Mouse (Mus musculus) heart, embryonic 14.5 days (tissue): Measurements from ENCODE around the gene Spats1. TPM values are rescaled to one million over a fixed set of nuclear protein-coding genes. Genes with fewer than 3 reads are reported as not detected.
A peak's percentile ranks its signal among the peaks of the same experiment; 100 is the strongest.

Experiments used
- ATAC-seq: fragments of 200-750 bp; cut with Nextera tagmentation; 2 replicates; pipeline ENCODE4 v1.8.0; 2017; ENCODE audit warnings: low read depth, moderate TSS enrichment; ENCODE audit not compliant: insufficient number of reproducible peaks, insufficient read depth, low FRiP score
- H3K27ac ChIP-seq, 2 experiments: fragments of 200-500 bp in 1 of 2; fragments of 300-500 bp in 1 of 2; sonication (generic) in 1 of 2; replicated peaks in 1 of 2; 2 replicates each; pipeline ENCODE4 v1.5.1; 2012 to 2014; ENCODE audit warnings: low read depth in 2 of 2, low read length in 2 of 2, control low read depth in 1 of 2, mild to moderate bottlenecking in 1 of 2, mixed read lengths in 1 of 2; ENCODE audit not compliant: control insufficient read depth in 1 of 2, insufficient read depth in 1 of 2
- H3K27me3 ChIP-seq: fragments of 300-500 bp; sonication (generic); 2 replicates; pipeline ENCODE4 v1.6.1; 2014; ENCODE audit warnings: mild to moderate bottlenecking, low read length, control low read depth; ENCODE audit not compliant: control insufficient read depth, insufficient read depth
- H3K36me3 ChIP-seq: fragments of 300-500 bp; sonication (generic); 2 replicates; pipeline ENCODE4 v1.6.1; 2014; ENCODE audit warnings: mild to moderate bottlenecking, control low read depth, low read length, mixed read lengths; ENCODE audit not compliant: control insufficient read depth, insufficient read depth
- H3K4me1 ChIP-seq, 2 experiments: fragments of 200-500 bp in 1 of 2; fragments of 300-500 bp in 1 of 2; sonication (generic) in 1 of 2; 2 replicates each; pipeline ENCODE4 v1.6.1; 2012 to 2014; ENCODE audit warnings: low read length in 2 of 2, control low read depth in 1 of 2, mixed read lengths in 1 of 2; ENCODE audit not compliant: control insufficient read depth in 2 of 2, insufficient read depth in 2 of 2
- H3K4me2 ChIP-seq: fragments of 300-500 bp; sonication (generic); 2 replicates; pipeline ENCODE4 v1.6.1; 2014; ENCODE audit warnings: mild to moderate bottlenecking, low read length
- H3K4me3 ChIP-seq, 2 experiments: fragments of 200-500 bp in 1 of 2; fragments of 300-500 bp in 1 of 2; sonication (generic) in 1 of 2; 2 replicates each; pipeline ENCODE4 v1.5.1; 2012 to 2014; ENCODE audit warnings: low read length in 2 of 2, mild to moderate bottlenecking in 2 of 2, control low read depth in 1 of 2, low read depth in 1 of 2, moderate library complexity in 1 of 2; ENCODE audit not compliant: control insufficient read depth in 1 of 2, insufficient read depth in 1 of 2
- H3K9ac ChIP-seq: fragments of 300-500 bp; sonication (generic); 2 replicates; pipeline ENCODE4 v1.6.1; 2014; ENCODE audit warnings: mild to moderate bottlenecking, low read length
- H3K9me3 ChIP-seq: fragments of 300-500 bp; sonication (generic); 2 replicates; pipeline ENCODE4 v1.6.1; 2016; ENCODE audit warnings: low read length, control low read depth; ENCODE audit not compliant: control insufficient read depth
- WGBS: fragments of 180-500 bp; shearing (Covaris S2); extraction: QIAGEN DNeasy Blood & Tissue Kit; methylation state at CpG from one replicate; pipeline ENCODE4 v1.1.7; 2014; 5-methylcytosine and 5-hydroxymethylcytosine counted together
- polyA plus RNA-seq: library from polyadenylated mRNA; unstranded; fragments of >200 nt; fragmentation: Nextera tagmentation; extraction: Ambion mirVana; gene quantifications from 2 replicates; pipeline ENCODE4 v1.2.1, GENCODE M21; 2014

Spats1 gene
- 1.8 TPM in 2 replicates for polyA plus RNA-seq

DNA sequence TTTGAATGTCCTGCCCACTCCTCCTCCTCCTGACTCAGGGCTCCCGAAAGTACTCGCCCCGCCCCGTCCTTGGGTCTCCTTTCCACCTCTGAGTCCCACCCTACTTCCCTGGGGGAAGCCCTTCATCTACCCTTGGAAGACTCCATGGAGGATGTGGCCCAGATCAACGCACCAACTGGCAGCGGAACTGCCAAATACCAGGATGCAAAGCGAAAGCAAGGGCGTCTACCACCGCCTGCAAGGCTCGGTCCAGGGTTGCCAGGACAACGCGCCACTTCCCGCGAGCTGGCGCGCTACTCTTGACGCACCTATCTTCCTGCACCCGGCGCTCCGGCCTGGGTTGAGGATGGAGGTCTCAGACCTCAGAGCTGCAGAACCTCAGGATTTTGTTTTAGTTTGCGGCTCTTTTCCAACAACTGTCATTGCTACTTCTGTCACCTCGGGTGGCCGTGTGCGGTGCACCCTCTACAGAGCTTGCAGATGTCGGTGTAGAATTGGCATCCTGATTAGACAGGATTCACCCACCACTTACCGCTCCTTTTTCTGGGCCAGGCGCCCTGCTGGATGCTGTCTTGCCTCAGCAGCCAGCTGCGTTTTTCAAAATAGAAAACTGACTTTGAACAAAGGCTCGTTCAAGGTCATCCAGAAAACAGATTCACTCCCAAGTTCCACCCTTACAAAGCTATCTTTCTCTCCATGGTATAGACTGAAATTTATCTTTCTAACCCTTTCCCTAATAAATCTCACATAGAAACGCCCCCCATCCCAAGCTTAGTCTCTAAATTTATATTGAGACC is at the start of gene Spats1:
Spats1 (minus strand) TSS at position 747 of the 797 bp plus-strand sequence.
- H3K4me2 ChIP-seq, result peak within 1 kb of the TSS; percentile 81
- peak within 1 kb of the TSS; percentile 43 to 55 for H3K4me3 ChIP-seq
- no peaks in the 10 kb centered on the region for H3K9me3 ChIP-seq
- H3K9ac ChIP-seq, result peak within 1 kb of the TSS; percentile 38; the same call in 1 of the 2 replicates
- peaks cover 7% of the 10 kb centered on the region; the same call in 1 of the 2 replicates for H3K27me3 ChIP-seq
- peaks cover 8 to 10% of the 10 kb centered on the region in 2 experiments; a peak in 3 of 4 replicates for H3K4me1 ChIP-seq
- ATAC-seq, result peak; percentile 41; the same call in 1 of the 2 replicates
- no peak within 1 kb of the TSS for H3K27ac ChIP-seq
- no peaks in the 10 kb centered on the region for H3K36me3 ChIP-seq
- 4% methylated on average over 30 of the region's 30 CpGs for WGBS

DNA sequence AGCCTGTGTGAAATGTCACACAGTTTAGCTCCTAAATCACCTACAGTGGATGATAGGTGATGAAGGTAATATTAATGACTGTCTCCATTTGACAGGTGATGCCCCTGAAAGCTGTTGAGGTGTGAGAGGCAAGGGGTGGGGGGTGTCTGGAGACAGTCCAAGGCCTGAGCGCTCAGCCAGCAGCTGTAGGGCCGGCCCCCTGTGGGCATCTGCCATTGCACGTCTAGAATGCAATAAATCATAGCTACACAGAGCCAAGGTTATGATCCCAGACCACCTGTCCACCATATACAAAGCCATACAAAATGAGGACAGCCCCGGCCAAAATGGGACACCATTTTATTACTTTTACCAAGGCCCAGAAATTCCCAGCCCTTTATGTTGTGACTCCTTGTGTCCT is 49.7 kb upstream of the Spats1 start:
- H3K27ac ChIP-seq, result no peak overlapping the region
- H3K9ac ChIP-seq, result no peak overlapping the region
- no peak for ATAC-seq
- H3K9me3 ChIP-seq, result no peaks in the 10 kb centered on the region
- no peak overlapping the region for H3K4me3 ChIP-seq
- peaks cover 18 to 31% of the 10 kb centered on the region in 2 experiments for H3K4me1 ChIP-seq
- peaks cover 6% of the 10 kb centered on the region; the same call in 1 of the 2 replicates for H3K36me3 ChIP-seq
- no peak overlapping the region for H3K4me2 ChIP-seq
- 77% methylated on average over 4 of the region's 4 CpGs for WGBS
- H3K27me3 ChIP-seq, result peaks cover 26% of the 10 kb centered on the region

DNA sequence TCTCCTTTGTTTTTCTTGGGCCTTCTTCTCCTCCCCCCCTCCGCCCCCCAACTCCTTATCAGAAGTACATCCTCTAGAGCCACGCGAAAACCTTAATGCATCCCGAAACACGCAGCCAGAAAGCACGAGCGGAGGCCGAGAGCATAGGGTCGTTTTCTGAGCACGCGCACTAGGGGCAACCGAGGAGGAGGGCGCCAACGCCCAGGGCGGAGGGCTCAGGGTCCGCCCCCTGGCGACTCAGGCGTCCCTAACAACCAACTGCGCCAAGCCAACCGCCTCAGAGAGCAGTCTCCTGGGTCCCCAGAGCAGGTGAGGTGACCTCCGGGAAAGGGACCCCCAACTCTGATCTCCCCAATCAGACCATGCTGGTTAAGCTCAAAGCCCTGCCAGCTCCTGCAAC is 48.0 kb upstream of the Spats1 start, which contains the start of gene Tcte1:
Tcte1 (plus strand) TSS at position 172 of the 400 bp plus-strand sequence.
- H3K4me3 ChIP-seq, result peak within 1 kb of the TSS; percentile 45 to 48
- peak within 1 kb of the TSS; percentile 86 for H3K4me2 ChIP-seq
- no peak within 1 kb of the TSS for H3K27ac ChIP-seq
- peaks cover 21% of the 10 kb centered on the region for H3K36me3 ChIP-seq
- H3K9ac ChIP-seq, result peak within 1 kb of the TSS; percentile 71
- peaks cover 18% of the 10 kb centered on the region for H3K27me3 ChIP-seq
- WGBS, result under 1% methylated on average over 21 of the region's 21 CpGs
- H3K4me1 ChIP-seq, result peaks cover 18 to 31% of the 10 kb centered on the region in 2 experiments
- no peak for ATAC-seq
- H3K9me3 ChIP-seq, result no peaks in the 10 kb centered on the region

GRCm38 (mm10) chr17:45520136-45520535 is 44.9 kb upstream of the Spats1 start:
- Histone ChIP-seq H3K27ac (no peak overlapping the region), H3K4me3 (no peak overlapping the region), H3K36me3 (peaks cover 43% of the 10 kb centered on the region), H3K27me3 (peaks cover 12% of the 10 kb centered on the region), H3K9ac (no peak overlapping the region), H3K9me3 (no peaks in the 10 kb centered on the region), H3K4me2 (no peak overlapping the region), H3K4me1 (peaks cover 20 to 27% of the 10 kb centered on the region in 2 experiments)
- ATAC-seq, result no peak
- 69% methylated on average over 11 of the region's 11 CpGs for WGBS

GRCm38 (mm10) chr17:45518766-45519475 is 43.7 kb upstream of the Spats1 start:
- H3K4me1 ChIP-seq, result peaks cover 20 to 27% of the 10 kb centered on the region in 2 experiments
- H3K27ac ChIP-seq, result no peak overlapping the region
- no peaks in the 10 kb centered on the region for H3K9me3 ChIP-seq
- H3K36me3 ChIP-seq, result peaks cover 43% of the 10 kb centered on the region
- ATAC-seq, result no peak
- H3K9ac ChIP-seq, result no peak overlapping the region
- no peak overlapping the region for H3K4me3 ChIP-seq
- H3K4me2 ChIP-seq, result no peak overlapping the region
- peaks cover under 1% of the 10 kb centered on the region; the same call in 1 of the 2 replicates for H3K27me3 ChIP-seq
- 81% methylated on average over 11 of the region's 12 CpGs for WGBS

GRCm38 (mm10) chr17:45517549-45518215 is 42.5 kb upstream of the Spats1 start:
- Histone ChIP-seq H3K4me3 (no peak overlapping the region), H3K27me3 (no peaks in the 10 kb centered on the region), H3K27ac (no peak overlapping the region), H3K9me3 (no peaks in the 10 kb centered on the region), H3K9ac (no peak overlapping the region), H3K36me3 (peaks cover 43% of the 10 kb centered on the region), H3K4me1 (peaks cover 13 to 18% of the 10 kb centered on the region in 2 experiments), H3K4me2 (no peak overlapping the region)
- ATAC-seq, result no peak
- 88% methylated on average over 25 of the region's 28 CpGs for WGBS

GRCm38 (mm10) chr17:45517135-45517534 is 41.9 kb upstream of the Spats1 start:
- peaks cover 7 to 13% of the 10 kb centered on the region in 2 experiments for H3K4me1 ChIP-seq
- WGBS, result 90% methylated on average over 21 of the region's 21 CpGs

More at GRCm38 (mm10) chr17:45517135-45517534, 41.9 kb upstream of the Spats1 start:
- H3K36me3 ChIP-seq, result peaks cover 43% of the 10 kb centered on the region
- ATAC-seq, result no peak
- no peaks in the 10 kb centered on the region for H3K27me3 ChIP-seq
- H3K4me3 ChIP-seq, result no peak overlapping the region
- H3K4me2 ChIP-seq, result no peak overlapping the region
- no peak overlapping the region for H3K9ac ChIP-seq
- H3K9me3 ChIP-seq, result no peaks in the 10 kb centered on the region
- H3K27ac ChIP-seq, result no peak overlapping the region
